Mouse (Mus musculus) liver, adult 2 months (tissue): ENCODE measurements around the gene Fkbp11. TPM values are rescaled to one million over a fixed set of nuclear protein-coding genes. Genes with fewer than 3 reads are reported as not detected.

ENCODE experiments used
- DNase-seq: peaks from one replicate; pipeline ENCODE4 v3.0.0-alpha.2; 2011; ENCODE audit warnings: low read depth, low spot score; ENCODE audit errors: extremely low read depth
- H3K27ac ChIP-seq: fragments of 200-500 bp; replicated peaks from 2 replicates; pipeline ENCODE4 v1.5.1; 2012; ENCODE audit warnings: low read depth, mild to moderate bottlenecking, control low read depth, inconsistent platforms, low read length; ENCODE audit not compliant: insufficient read depth
- H3K27me3 ChIP-seq: fragments of 200-500 bp; 2 replicates; pipeline ENCODE4 v1.6.1; 2012; ENCODE audit warnings: mild to moderate bottlenecking, moderate library complexity, low read length, inconsistent platforms; ENCODE audit not compliant: control insufficient read depth, insufficient read depth
- H3K36me3 ChIP-seq: fragments of 200-500 bp; 2 replicates; pipeline ENCODE4 v1.6.1; 2012; ENCODE audit warnings: low read length, inconsistent platforms; ENCODE audit not compliant: control insufficient read depth, insufficient read depth
- H3K4me1 ChIP-seq: fragments of 200-500 bp; 2 replicates; pipeline ENCODE4 v1.6.1; 2011; ENCODE audit warnings: low read length; ENCODE audit not compliant: control insufficient read depth, insufficient read depth
- H3K4me3 ChIP-seq: fragments of 200-500 bp; 2 replicates; pipeline ENCODE4 v1.5.1; 2011; ENCODE audit warnings: low read depth, mild to moderate bottlenecking, control low read depth, low read length, moderate library complexity; ENCODE audit not compliant: insufficient read depth
- H3K79me2 ChIP-seq: fragments of 200-500 bp; 2 replicates; pipeline ENCODE4 v1.6.1; 2012; ENCODE audit warnings: inconsistent platforms, mild to moderate bottlenecking, low read length, moderate library complexity; ENCODE audit not compliant: control insufficient read depth, insufficient read depth
- H3K9ac ChIP-seq: fragments of 200-500 bp; 2 replicates; pipeline ENCODE4 v1.6.1; 2012; ENCODE audit warnings: low read depth, mild to moderate bottlenecking, control low read depth, inconsistent platforms, low read length
- CTCF ChIP-seq: fragments of 200-500 bp; IDR thresholded peaks from 2 replicates; pipeline ENCODE4 v1.5.1; 2011; ENCODE audit warnings: low read depth, low read length, control low read depth
- POLR2A ChIP-seq: fragments of 200-500 bp; IDR thresholded peaks from 2 replicates; pipeline ENCODE4 v1.6.1; 2011; ENCODE audit warnings: low read length, control low read depth; ENCODE audit not compliant: insufficient read depth; ENCODE audit errors: extremely low read depth
- WGBS: fragments of 180-500 bp; shearing (Covaris S2); methylation state at CpG from one replicate; pipeline ENCODE4 v1.1.7; 2018; 5-methylcytosine and 5-hydroxymethylcytosine counted together
- polyA plus RNA-seq: library from polyadenylated mRNA; depleted of rRNA; stranded (reverse); fragments of >200 nt; gene quantifications from 2 replicates; pipeline ENCODE4 v1.2.3, GENCODE M21; 2012
- total RNA-seq: library from RNA; depleted of rRNA; stranded (reverse); fragments of >200 nt; gene quantifications from 2 replicates; pipeline ENCODE4 v1.2.3, GENCODE M21; 2014

The Fkbp11 gene
- total and polyA plus RNA-seq, 2 experiments: 22.4 TPM

GRCm38 (mm10) chr15:98717301-98717700 is 10.7 kb downstream of the Fkbp11 start:
- no peak overlapping the region for H3K9ac ChIP-seq
- H3K27me3 ChIP-seq: 0 out of 2 replicates have a peak, but pooled peaks cover 4% of the 10 kb centered on the region
- no peak overlapping the region for H3K27ac ChIP-seq
- no peaks in the 10 kb centered on the region for H3K36me3 ChIP-seq
- TF ChIP-seq CTCF: no peak
- 64% methylated on average over 16 of the region's 16 CpGs for WGBS
- no peaks in the 10 kb centered on the region for H3K4me1 ChIP-seq
- H3K4me3 ChIP-seq: no peak overlapping the region
- no peaks in the 10 kb centered on the region for H3K79me2 ChIP-seq
- DNase-seq: no peak

GRCm38 (mm10) chr15:98714230-98714652 is 13.8 kb downstream of the Fkbp11 start:
- H3K36me3 ChIP-seq: no peaks in the 10 kb centered on the region
- H3K4me3 ChIP-seq: no peak overlapping the region
- H3K79me2 ChIP-seq: no peaks in the 10 kb centered on the region
- no peak for DNase-seq
- H3K27me3 ChIP-seq: 0 out of 2 replicates have a peak, but pooled peaks cover 4% of the 10 kb centered on the region
- no peak overlapping the region for H3K9ac ChIP-seq
- H3K27ac ChIP-seq: no peak overlapping the region
- no peaks in the 10 kb centered on the region for H3K4me1 ChIP-seq
- WGBS: 70% methylated on average over 5 of the region's 5 CpGs
- TF ChIP-seq CTCF (no peak), POLR2A (no peak)

- no peak for DNase-seq
- no peaks in the 10 kb centered on the region for H3K79me2 ChIP-seq
Measured at GRCm38 (mm10) chr15:98710442-98710841, 17.6 kb downstream of the Fkbp11 start.

GRCm38 (mm10) chr15:98707766-98708372 is 20.1 kb downstream of the Fkbp11 start, which contains the start of gene Ccdc65:
TSS of gene Ccdc65 (plus strand) at chr15:98708207.
- H3K27me3 ChIP-seq: no peaks in the 10 kb centered on the region
- peak; percentile 77 for DNase-seq
- peak; percentile 81 for TF ChIP-seq CTCF
- no peak for TF ChIP-seq POLR2A
- peak within 1 kb of the TSS; percentile 36; the same call in 1 of the 2 replicates for H3K4me3 ChIP-seq
- no peak within 1 kb of the TSS for H3K9ac ChIP-seq
- no peaks in the 10 kb centered on the region for H3K36me3 ChIP-seq
- H3K27ac ChIP-seq: no peak within 1 kb of the TSS
- H3K79me2 ChIP-seq: no peaks in the 10 kb centered on the region
- 20% methylated on average over 16 of the region's 16 CpGs for WGBS
- no peaks in the 10 kb centered on the region for H3K4me1 ChIP-seq

More at GRCm38 (mm10) chr15:98710442-98710841, 17.6 kb downstream of the Fkbp11 start:
- 20% methylated on average over 9 of the region's 9 CpGs for WGBS
- Histone ChIP-seq H3K27me3 (no peaks in the 10 kb centered on the region), H3K4me1 (no peaks in the 10 kb centered on the region), H3K36me3 (no peaks in the 10 kb centered on the region), H3K27ac (no peak overlapping the region), H3K9ac (no peak overlapping the region), H3K4me3 (no peak overlapping the region)
- TF ChIP-seq CTCF (peak; percentile 88), POLR2A (no peak)

- Histone ChIP-seq H3K4me3 (no peak overlapping the region), H3K27me3 (0 out of 2 replicates have a peak, but pooled peaks cover 2% of the 10 kb centered on the region), H3K36me3 (no peaks in the 10 kb centered on the region), H3K79me2 (no peaks in the 10 kb centered on the region), H3K4me1 (0 out of 2 replicates have a peak, but pooled peaks cover 1% of the 10 kb centered on the region), H3K27ac (no peak overlapping the region), H3K9ac (no peak overlapping the region)
- TF ChIP-seq CTCF (no peak), POLR2A (no peak)
- DNase-seq: no peak
- 62% methylated on average over 9 of the region's 9 CpGs for WGBS
Measured at GRCm38 (mm10) chr15:98704312-98704711, 23.7 kb downstream of the Fkbp11 start.
